Mouse (Mus musculus): ENCODE measurements around the gene Rassf5.
A peak's percentile ranks its signal among the peaks of the same experiment; 100 is the strongest.

Gene Rassf5

DNA sequence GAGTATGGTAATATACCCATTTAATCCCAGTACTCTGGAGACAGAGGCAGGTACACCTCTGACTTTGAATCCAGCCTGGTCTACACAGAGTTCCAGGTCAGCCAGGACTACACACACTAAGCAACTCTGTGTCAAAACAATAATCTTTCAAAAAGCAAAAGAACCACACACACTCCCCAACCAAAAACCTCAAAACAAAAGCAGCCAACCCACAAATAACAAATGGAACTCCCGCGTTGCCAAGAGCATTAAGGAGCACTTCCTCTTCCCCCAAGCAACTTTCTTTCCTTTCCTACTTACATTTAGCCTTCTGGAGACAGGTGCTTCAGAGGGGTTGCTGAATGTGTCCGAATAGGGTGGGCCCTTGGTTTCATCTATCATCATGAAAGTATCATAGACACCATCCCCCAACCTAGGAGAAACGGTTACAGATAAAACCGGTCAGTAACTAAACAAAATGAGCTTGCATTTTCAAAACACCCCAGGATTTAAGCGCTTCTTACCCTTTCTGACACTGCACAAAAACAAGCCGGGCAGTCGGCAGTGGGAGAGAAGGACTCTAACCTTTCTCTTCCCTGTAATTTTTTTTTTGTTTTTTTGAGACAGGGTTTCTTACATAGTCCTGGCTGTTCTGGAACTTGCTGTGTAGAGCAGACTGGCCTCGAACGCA lies 109.0 kb downstream of the Rassf5 start:
- no peak for DNase-seq (ENCODE audit: low spot score)

- peak; percentile 61 for DNase-seq (ENCODE audit: low spot score)
Observed at GRCm38 (mm10) chr1:131134942-131135522, 110.0 kb downstream of the Rassf5 start.

GRCm38 (mm10) chr1:131134231-131134630 lies 110.8 kb downstream of the Rassf5 start:
- no peak for DNase-seq (ENCODE audit: low spot score)
